Mouse (Mus musculus): ENCODE measurements around the gene Cst12.

DNA sequence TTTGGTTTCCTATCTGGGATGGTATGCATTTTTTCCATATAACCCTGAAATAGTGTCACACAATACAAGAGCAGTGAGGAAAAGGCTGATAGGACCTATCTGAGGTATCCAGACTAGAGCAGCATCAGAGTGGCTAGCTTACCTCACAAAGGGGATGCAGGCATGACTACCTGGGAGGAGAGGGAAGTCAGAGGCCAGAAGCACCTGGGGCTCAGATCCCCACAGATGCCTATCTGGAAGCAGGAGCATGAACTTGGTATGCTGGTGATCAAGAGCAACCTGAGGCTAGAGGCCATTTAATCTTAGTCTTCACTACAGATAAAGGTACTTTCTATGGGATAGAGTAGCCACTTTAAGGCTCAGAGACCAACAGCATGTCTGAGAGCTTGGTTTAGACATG, 30.7 kb downstream of the Cst12 start, which contains the start of gene Cst13:
- no peak for TF ChIP-seq CTCF (IDR thresholded peaks at IDR 0.05; ENCODE audit: extremely low read depth, insufficient read depth, insufficient read length, insufficient replicate concordance)
- TF ChIP-seq POLR2A (IDR thresholded peaks at IDR 0.05; ENCODE audit: low read depth, low read length), result no peak
